Mouse (Mus musculus) erythroblast, embryonic 14.5 days (primary cell): Measurements from ENCODE around the gene Mesd.

ENCODE experiments used
- GATA1 ChIP-seq: IDR thresholded peaks from 2 replicates; pipeline ENCODE4 v1.6.1; 2012; ENCODE audit warnings: low read length, inconsistent platforms, mixed read lengths
- TAL1 ChIP-seq: IDR thresholded peaks from 3 replicates; pipeline ENCODE4 v1.6.1; 2012; ENCODE audit warnings: low read length, inconsistent platforms, mixed read lengths

GRCm38 (mm10) chr7:83884021-83884658 is at the start of gene Mesd, which contains the start of gene Tlnrd1:
- TF ChIP-seq GATA1 (no peak), TAL1 (no peak)
